Mouse (Mus musculus): ENCODE data around the gene Col8a2. TPM values are rescaled to one million over a fixed set of nuclear protein-coding genes. Genes with fewer than 3 reads are reported as not detected.

The Col8a2 gene
- polyA plus RNA-seq (2015; fragmentation: Nextera tagmentation; extraction: Ambion mirVana): 2.6 and 2.9 TPM in 2 replicates

GRCm38 (mm10) chr4:126286492-126286891, at the start of gene Col8a2:
Gene Col8a2, plus strand, starts transcription at chr4:126286793.
- 3% methylated on average over 40 of the region's 42 CpGs for WGBS
- Histone ChIP-seq H3K9ac (no peak within 1 kb of the TSS), H3K27me3 (replicated peaks) (peaks cover 50% of the 10 kb centered on the region)

GRCm38 (mm10) chr4:126237721-126238242, 48.8 kb upstream of the Col8a2 start:
- H3K27me3 ChIP-seq (replicated peaks): no peaks in the 10 kb centered on the region
- no peak overlapping the region for H3K9ac ChIP-seq
- no peak overlapping the region for H3K4me3 ChIP-seq
- no peak overlapping the region for H3K27ac ChIP-seq
- 0 out of 2 replicates have a peak, but pooled peaks cover 4% of the 10 kb centered on the region for H3K4me1 ChIP-seq
- WGBS: 63% methylated on average over 5 of the region's 5 CpGs
- no peak for ATAC-seq (replicated peaks)
- no peaks in the 10 kb centered on the region for H3K9me3 ChIP-seq
- peaks cover 72% of the 10 kb centered on the region for H3K36me3 ChIP-seq (replicated peaks)
- no peak overlapping the region for H3K4me2 ChIP-seq

More at GRCm38 (mm10) chr4:126286492-126286891, at the start of gene Col8a2:
- H3K4me2 ChIP-seq: peak within 1 kb of the TSS; percentile 44
- H3K27ac ChIP-seq: no peak within 1 kb of the TSS
- H3K4me3 ChIP-seq: peak within 1 kb of the TSS; percentile 23
- H3K36me3 ChIP-seq (replicated peaks): no peaks in the 10 kb centered on the region
- peaks cover 5% of the 10 kb centered on the region for H3K4me1 ChIP-seq
- ATAC-seq (replicated peaks): no peak
- H3K9me3 ChIP-seq: no peaks in the 10 kb centered on the region

GRCm38 (mm10) chr4:126239862-126240475, 46.6 kb upstream of the Col8a2 start:
- H3K9me3 ChIP-seq: no peaks in the 10 kb centered on the region
- WGBS: 92% methylated on average over 13 of the region's 13 CpGs
- no peak for ATAC-seq (replicated peaks)
- H3K4me1 ChIP-seq: 0 out of 2 replicates have a peak, but pooled peaks cover 4% of the 10 kb centered on the region
- H3K4me3 ChIP-seq: no peak overlapping the region
- no peak overlapping the region for H3K4me2 ChIP-seq
- H3K27me3 ChIP-seq (replicated peaks): no peaks in the 10 kb centered on the region
- H3K9ac ChIP-seq: no peak overlapping the region
- no peak overlapping the region for H3K27ac ChIP-seq
- peaks cover 50% of the 10 kb centered on the region for H3K36me3 ChIP-seq (replicated peaks)

GRCm38 (mm10) chr4:126241956-126242355, 44.6 kb upstream of the Col8a2 start:
- Histone ChIP-seq H3K4me3 (no peak overlapping the region), H3K27me3 (replicated peaks) (no peaks in the 10 kb centered on the region), H3K27ac (no peak overlapping the region), H3K36me3 (replicated peaks) (peaks cover 34% of the 10 kb centered on the region), H3K9ac (no peak overlapping the region), H3K9me3 (no peaks in the 10 kb centered on the region), H3K4me2 (no peak overlapping the region), H3K4me1 (peaks cover 8% of the 10 kb centered on the region)
- 53% methylated on average over 9 of the region's 9 CpGs for WGBS
- no peak for ATAC-seq (replicated peaks)

GRCm38 (mm10) chr4:126242510-126242909, 44.1 kb upstream of the Col8a2 start:
- Histone ChIP-seq H3K4me3 (no peak overlapping the region), H3K27ac (no peak overlapping the region), H3K27me3 (replicated peaks) (no peaks in the 10 kb centered on the region), H3K9ac (no peak overlapping the region), H3K4me1 (peaks cover 12% of the 10 kb centered on the region), H3K9me3 (no peaks in the 10 kb centered on the region), H3K36me3 (replicated peaks) (peaks cover 33% of the 10 kb centered on the region), H3K4me2 (no peak overlapping the region)
- ATAC-seq (replicated peaks): no peak
- 93% methylated on average over 6 of the region's 6 CpGs for WGBS

GRCm38 (mm10) chr4:126246202-126246889, 40.2 kb upstream of the Col8a2 start:
- H3K9ac ChIP-seq: no peak overlapping the region
- H3K4me2 ChIP-seq: no peak overlapping the region
- H3K4me3 ChIP-seq: no peak overlapping the region
- H3K9me3 ChIP-seq: no peaks in the 10 kb centered on the region
- 86% methylated on average over 13 of the region's 13 CpGs for WGBS
- H3K36me3 ChIP-seq (replicated peaks): peaks cover 8% of the 10 kb centered on the region; the same call in 1 of the 2 replicates
- no peaks in the 10 kb centered on the region for H3K27me3 ChIP-seq (replicated peaks)
- ATAC-seq (replicated peaks): no peak
- H3K4me1 ChIP-seq: peaks cover 40% of the 10 kb centered on the region
- no peak overlapping the region for H3K27ac ChIP-seq

- no peak for ATAC-seq (replicated peaks)
- H3K9ac ChIP-seq: no peak overlapping the region
- no peaks in the 10 kb centered on the region for H3K36me3 ChIP-seq (replicated peaks)
- H3K27me3 ChIP-seq (replicated peaks): no peaks in the 10 kb centered on the region
- H3K27ac ChIP-seq: peak overlapping the region; percentile 58
- peak overlapping the region; percentile 18; the same call in 1 of the 2 replicates for H3K4me2 ChIP-seq
- H3K4me3 ChIP-seq: no peak overlapping the region
- no peaks in the 10 kb centered on the region for H3K9me3 ChIP-seq
- H3K4me1 ChIP-seq: peaks cover 61% of the 10 kb centered on the region
- 7% methylated on average over 11 of the region's 11 CpGs for WGBS
Observed at GRCm38 (mm10) chr4:126248261-126248868, 38.2 kb upstream of the Col8a2 start.

- Histone ChIP-seq H3K27ac (no peak overlapping the region), H3K4me3 (no peak overlapping the region), H3K9ac (no peak overlapping the region), H3K4me1 (peaks cover 75% of the 10 kb centered on the region), H3K4me2 (no peak overlapping the region), H3K9me3 (no peaks in the 10 kb centered on the region), H3K36me3 (replicated peaks) (no peaks in the 10 kb centered on the region), H3K27me3 (replicated peaks) (no peaks in the 10 kb centered on the region)
- ATAC-seq (replicated peaks): no peak
- WGBS: 51% methylated on average over 4 of the region's 4 CpGs
Observed at GRCm38 (mm10) chr4:126250659-126251058, 35.9 kb upstream of the Col8a2 start.

- Histone ChIP-seq H3K4me1 (peaks cover 73% of the 10 kb centered on the region), H3K4me2 (peak overlapping the region; percentile 12; the same call in 1 of the 2 replicates), H3K9me3 (no peaks in the 10 kb centered on the region), H3K36me3 (replicated peaks) (no peaks in the 10 kb centered on the region), H3K4me3 (0 out of 2 replicates have a peak overlapping the region, but pooled peaks have one; percentile 2), H3K9ac (0 out of 2 replicates have a peak overlapping the region, but pooled peaks have one; percentile 2), H3K27me3 (replicated peaks) (no peaks in the 10 kb centered on the region), H3K27ac (no peak overlapping the region)
- WGBS: 69% methylated on average over 11 of the region's 11 CpGs
- no peak for ATAC-seq (replicated peaks)
Observed at GRCm38 (mm10) chr4:126251655-126252254, 34.8 kb upstream of the Col8a2 start.

GRCm38 (mm10) chr4:126252411-126253237, 34.0 kb upstream of the Col8a2 start:
- peaks cover 73% of the 10 kb centered on the region for H3K4me1 ChIP-seq
- no peak overlapping the region for H3K27ac ChIP-seq
- WGBS: 65% methylated on average over 17 of the region's 17 CpGs
- no peak overlapping the region for H3K9ac ChIP-seq
- no peak for ATAC-seq (replicated peaks)
- no peaks in the 10 kb centered on the region for H3K27me3 ChIP-seq (replicated peaks)
- H3K4me2 ChIP-seq: peak overlapping the region; percentile 24; the same call in 1 of the 2 replicates
- H3K4me3 ChIP-seq: no peak overlapping the region
- no peaks in the 10 kb centered on the region for H3K9me3 ChIP-seq
- no peaks in the 10 kb centered on the region for H3K36me3 ChIP-seq (replicated peaks)

- 66% methylated on average over 14 of the region's 14 CpGs for WGBS
Observed at GRCm38 (mm10) chr4:126253637-126254272, 32.8 kb upstream of the Col8a2 start.

More at GRCm38 (mm10) chr4:126253637-126254272, 32.8 kb upstream of the Col8a2 start:
- Histone ChIP-seq H3K36me3 (replicated peaks) (no peaks in the 10 kb centered on the region), H3K4me1 (peaks cover 64% of the 10 kb centered on the region), H3K27ac (no peak overlapping the region), H3K4me2 (peak overlapping the region; percentile 82), H3K27me3 (replicated peaks) (no peaks in the 10 kb centered on the region), H3K9me3 (no peaks in the 10 kb centered on the region), H3K4me3 (peak overlapping the region; percentile 96), H3K9ac (peak overlapping the region; percentile 94; the same call in 1 of the 2 replicates)
- no peak for ATAC-seq (replicated peaks)

Data from midbrain, embryonic 15.5 days (tissue).